Mouse (Mus musculus): ENCODE data around the gene Ddx5.
"Not testable (repeated sequence)": the region's sequence is repeated elsewhere in the genome, so short reads cannot be mapped to it uniquely, and the experiment has no call there.

Ddx5 gene

DNA sequence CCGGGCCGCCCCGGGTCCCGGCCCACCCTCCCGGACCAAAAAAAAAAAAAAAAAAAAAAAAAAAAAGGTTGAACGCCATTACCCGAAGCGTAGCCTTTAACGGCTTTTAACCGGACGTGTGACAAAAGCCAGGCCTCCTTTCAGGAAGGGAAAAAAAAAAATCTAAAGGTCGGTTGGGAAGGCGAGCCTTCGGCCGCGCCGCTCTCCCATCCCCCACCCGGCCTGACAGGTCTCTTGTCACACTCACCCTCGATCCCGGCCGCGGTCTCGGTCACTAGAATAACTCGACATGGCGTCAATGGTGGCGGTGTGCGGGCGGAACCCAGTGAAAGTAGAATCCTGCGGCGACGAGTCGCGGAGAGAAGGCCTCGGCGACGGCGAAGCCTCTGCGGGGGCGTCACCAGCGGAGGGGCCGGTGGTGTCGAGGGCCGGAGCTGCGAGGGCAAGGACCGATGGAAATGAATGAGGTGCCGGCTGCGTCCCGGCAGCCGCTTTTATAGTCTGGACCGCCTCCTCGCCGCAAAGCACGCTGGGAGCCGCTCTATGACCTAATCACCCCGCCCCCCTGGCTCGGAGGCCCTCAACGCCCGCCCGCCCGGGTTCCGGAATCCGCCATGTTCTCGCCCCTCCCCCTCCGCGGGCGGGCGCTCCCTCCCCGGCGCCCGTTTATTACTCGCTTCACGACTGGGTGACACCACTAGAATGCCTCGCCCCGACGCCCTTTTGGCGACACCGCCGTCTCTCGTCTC is 785 bp downstream of the Ddx5 start:
- peak; percentile 99 for DNase-seq (ENCODE audit: low read depth)

DNA sequence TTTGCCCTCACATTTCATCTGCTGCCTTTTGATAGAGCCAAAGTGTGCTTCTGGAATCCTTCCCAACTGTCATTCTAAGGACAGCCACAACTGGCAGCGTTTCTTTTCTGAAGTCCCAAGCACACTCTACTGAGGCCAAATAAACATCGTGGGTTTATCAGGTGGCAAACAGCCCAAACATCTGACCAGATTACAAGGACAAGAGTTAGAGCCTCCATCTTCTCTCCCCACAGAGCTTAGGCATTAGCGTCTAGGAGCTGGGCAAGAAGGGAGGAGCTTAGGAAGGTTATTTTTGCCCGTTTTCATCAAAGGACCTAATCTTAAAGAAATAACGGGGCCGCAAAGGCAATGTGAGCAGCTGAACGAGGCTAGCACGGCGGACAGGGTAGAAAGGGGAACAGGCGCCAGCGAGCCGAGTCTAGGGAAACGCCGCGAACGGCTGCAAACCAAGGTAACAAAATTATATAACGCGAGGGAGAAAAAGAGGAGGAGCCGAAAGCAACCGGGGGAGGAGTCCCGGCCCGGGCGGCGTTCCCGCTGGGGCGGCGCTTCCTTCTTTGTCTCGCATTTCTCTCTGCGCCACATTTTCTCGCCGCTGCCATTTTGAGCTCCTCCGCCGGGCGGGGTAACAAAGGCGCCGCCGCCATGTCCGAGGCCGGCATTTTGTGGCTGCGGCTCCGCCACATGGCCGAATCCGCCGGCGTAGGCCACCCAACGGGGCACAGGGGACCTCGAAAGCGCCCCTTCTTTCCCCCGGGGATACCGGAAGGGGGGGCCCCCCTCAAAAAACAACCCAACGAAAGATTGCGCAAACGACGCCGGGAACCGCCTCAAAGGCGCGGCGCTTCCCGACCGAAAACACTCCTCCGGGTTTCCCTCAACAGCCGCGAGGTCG is 1.6 kb downstream of the Ddx5 start:
- peak; percentile 97 for DNase-seq (ENCODE audit: low read depth)

DNA sequence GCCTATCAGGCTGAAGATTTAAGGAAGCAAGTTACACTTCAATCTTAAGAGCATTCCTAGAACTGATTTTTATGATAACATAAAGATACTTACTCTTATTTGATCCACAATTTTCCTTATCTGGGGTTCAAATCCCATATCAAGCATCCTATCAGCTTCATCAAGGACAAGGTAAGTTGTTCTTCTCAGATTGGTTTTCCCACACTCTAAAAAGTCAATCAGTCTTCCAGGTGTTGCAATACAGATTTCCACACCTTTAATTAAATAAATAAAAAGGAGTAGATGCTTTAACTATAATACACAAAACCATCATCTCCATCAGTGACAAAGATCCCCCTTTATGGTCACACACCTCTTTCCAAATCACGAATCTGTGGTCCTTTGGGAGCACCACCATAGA is 3.9 kb downstream of the Ddx5 start:
- DNase-seq (ENCODE audit: low read depth), result no peak

DNA sequence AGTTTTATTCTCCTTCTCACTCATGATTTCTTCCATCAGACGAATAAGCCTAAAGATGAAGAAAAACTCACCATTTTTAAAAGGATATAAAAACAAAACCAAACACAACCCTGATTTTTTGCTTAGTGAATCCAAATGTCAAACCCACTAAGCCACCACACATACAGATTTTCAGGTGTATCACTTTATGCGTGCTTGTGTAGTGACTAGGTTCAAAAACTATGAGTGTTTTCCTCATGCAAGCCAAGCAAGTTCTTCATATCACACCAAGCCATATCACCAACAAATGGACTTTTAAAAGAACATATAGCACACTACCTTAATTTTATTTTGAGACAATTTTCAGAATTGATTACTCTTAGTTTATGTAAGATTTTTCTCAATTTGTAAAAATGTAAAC is 4.5 kb downstream of the Ddx5 start:
- DNase-seq (ENCODE audit: low read depth), result no peak

DNA sequence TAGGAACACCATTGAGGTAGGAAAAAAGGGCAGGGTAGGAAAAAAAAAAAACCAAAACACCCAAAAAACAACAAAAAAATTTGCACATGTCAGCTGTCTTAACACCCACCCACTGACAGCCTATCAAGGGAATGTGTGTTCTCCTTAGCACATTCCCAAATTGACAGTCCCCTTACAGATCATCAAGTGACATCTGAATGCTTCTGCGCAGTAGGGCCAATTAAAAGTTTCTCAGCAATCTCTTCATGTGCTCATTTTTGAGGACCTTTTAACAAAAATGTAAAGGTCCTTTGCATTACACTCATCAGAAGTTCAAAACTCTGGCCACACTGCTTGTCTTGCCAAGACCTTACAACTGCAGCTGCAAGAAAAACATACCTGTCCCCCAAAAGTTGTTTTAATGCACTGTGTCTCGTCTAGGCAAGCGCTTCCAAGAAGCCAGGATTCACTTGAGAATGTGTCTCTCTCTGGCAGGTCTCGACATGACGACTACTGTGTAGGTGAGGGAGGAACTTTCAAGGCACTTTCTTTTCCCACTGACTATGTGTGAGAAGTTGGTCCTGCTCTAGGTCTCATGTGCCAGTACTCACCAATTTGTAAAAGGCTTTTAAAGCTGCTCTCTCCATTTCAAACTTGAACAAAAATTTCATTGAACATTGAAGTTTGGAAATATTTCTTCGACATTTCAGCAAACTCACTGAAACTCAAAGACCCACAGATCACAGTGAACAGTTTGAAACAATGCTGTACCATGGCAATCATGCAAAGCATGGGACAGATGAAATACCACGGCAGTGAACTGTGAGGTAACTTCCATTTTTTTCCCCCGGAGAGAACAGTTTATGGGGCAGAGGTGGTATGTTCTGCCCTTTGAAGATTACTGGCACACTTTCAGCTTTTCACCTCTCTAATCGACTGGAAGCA is 5.9 kb downstream of the Ddx5 start:
- no peak for DNase-seq (ENCODE audit: low read depth)

DNA sequence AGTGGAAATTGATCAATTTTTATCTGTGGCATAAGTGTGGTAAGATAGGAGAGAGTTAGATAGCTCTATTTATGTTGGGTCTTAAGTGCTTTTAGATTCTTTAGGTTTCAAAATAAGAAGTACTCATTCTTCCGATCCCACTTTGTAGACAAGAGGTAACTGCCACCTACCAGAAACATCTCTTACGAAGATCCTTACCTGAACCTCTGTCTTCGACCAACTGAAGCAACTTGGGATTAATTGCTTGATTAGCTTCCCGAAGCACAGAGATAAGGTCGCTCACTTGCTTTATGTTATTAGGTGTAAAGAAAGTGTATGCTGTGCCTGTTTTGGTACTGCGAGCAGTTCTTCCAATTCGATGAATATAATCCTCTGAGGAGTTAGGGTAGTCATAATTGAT is 6.7 kb downstream of the Ddx5 start:
- not testable (repeated sequence) for DNase-seq (ENCODE audit: low read depth)

DNA sequence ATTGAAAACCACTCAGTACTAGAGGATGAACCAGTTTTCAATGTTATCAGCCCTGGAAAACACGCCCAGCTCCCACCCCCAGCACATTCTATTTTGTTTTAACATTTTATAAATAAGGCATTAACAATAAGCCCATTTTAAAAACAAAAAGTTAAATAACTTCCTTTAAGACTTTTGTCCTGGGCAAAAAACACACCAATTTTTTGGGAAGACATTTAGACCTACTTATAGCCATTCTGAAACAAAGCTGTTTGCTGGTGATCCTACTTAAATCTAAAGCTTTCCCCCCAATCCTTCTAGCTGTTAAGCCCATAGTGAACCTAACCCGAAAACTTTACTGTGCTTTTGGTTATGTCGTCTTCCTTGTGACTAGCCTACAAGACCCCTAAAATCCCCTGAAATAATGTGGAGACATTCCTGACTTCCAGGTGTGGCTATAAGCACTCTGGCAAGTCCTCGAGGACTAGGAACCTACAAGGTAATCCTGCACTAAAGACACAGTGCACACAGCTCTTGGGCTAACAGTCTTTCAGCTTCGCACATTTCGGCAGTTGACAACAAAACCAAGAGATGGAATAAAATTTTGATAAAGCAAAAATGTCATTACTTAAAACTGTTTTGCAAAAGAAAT is 8.3 kb downstream of the Ddx5 start:
- no peak for DNase-seq (ENCODE audit: low read depth)

DNA sequence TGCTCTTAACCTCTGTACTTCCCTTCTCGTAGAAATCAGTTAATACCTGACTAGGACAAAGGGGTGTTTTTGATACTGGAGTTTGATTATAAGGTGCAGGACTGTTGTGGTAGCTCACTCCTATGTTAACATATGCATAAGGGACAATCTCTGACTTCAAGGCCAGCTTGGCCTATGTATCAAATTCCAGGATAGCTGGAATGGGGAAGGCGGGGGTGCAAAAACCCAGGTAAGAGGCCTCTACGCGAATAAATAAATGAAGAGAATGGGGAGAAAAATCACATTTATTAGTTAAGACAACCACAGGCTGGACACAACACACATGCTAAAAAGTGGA is 8.9 kb downstream of the Ddx5 start:
- no peak for DNase-seq (ENCODE audit: low read depth)

DNA sequence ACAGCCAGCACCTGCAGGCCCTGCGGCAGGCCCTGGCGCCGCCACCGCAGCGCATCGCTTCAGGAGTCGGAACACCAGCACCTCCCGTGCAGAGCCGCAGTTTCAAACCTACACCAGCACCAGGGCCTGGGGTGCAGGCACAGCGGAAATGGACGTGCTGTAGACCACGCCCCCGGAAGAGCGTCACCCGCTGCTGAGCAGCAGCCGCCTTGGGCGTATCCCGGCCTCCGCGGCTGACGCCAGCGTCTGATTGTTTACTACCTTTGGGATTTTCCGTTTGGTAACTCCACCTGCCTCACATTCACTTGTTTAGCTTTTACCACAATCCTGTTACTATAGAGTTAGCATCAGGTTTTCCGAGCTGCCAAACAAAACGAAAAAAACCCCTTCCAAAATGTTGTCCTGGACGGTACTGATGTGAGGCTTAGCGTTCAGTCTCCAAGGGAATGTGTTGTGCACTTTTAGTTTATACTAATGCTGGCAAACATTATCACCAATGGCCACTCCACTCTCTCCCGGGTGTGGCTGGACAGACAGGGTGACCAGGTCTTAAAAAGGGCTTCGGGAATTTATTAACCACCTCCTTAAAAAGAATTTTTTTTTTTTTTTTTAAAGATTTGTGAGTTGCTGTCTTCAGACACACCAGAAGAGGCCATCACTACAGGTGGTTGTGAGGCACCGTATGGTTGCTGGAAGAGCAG is 9.4 kb downstream of the Ddx5 start, which contains the start of gene Polg2:
Polg2 (minus strand) TSS at position 150 of the 701 bp plus-strand sequence.
- peak; percentile 97 for DNase-seq (ENCODE audit: low read depth)

DNA sequence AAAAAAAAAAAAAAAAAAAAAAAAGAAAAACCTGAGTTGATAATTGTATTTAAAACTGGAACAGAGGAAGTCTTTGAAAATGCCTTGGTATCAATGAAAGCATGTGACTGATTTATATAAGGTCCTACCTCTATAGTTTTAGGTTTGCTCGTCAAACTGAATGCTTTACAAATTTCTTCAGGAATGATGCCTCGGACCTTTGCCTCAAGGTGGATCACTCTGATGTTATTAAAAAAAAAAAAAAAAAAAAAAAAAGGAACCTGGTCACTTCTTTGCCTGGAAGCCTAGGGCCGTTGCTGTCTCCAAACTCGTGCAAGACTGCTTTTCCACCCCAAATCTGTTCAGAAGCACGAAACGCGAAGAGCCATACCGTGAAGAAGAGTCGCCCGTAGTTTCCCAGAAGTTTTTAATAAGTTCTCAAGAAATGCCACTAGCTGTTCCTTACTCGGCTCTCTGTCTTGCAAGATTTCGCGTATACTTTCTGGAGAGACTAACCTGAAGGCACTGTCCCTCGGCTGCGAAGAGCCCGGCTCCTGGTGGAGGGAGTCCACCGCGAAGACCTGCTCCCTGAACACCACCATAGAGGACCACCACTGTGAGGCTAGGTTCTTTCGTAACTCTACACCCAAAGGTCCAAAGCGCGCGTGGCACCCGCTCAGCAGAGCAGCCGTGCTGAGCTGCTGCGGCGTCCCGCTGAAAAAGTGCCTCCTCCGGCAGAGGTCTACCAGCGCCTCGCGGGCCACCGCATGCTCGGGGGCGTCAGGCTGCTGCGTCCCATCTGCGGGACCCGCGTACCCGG is 10.2 kb downstream of the Ddx5 start:
- DNase-seq (ENCODE audit: low read depth), result no peak

DNA sequence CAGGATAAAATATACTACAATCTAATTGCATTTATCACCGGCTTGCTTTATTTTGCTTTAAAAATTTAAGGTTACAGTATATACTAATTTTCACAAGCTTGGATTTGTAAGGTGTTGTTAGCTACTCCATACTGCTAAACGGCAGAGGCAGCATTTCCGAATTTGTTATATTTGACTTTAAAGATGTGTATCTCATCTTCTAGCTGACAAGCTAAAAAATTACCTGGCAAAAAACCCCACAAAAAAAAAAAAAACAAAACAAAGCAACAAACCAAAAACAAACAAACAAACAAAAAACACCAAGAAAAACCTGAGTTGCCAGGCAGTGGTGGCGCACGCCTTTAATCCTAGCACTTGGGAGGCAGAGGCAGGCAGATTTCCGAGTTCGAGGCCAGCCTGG is 10.9 kb downstream of the Ddx5 start:
- no peak for DNase-seq (ENCODE audit: low read depth)

DNA sequence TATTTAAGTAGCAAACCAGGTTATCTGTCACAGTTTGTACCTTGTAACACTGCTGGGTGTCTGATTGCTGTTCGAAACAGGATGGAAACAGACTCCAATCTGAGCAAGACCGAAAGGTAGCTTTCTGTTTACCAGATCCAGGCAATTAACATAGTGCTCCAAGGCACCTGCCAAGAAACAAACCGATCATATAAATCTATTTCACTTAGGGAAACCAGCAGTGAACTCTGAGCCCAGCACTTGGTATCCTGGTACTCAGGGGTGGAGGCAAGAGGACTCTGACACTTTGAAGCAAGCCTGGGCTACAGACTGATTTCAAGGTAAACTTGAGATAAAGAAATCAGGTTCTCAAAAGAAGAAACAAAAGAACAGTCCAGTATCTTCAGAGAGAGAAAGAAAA is 11.6 kb downstream of the Ddx5 start:
- DNase-seq (ENCODE audit: low read depth), result no peak

DNA sequence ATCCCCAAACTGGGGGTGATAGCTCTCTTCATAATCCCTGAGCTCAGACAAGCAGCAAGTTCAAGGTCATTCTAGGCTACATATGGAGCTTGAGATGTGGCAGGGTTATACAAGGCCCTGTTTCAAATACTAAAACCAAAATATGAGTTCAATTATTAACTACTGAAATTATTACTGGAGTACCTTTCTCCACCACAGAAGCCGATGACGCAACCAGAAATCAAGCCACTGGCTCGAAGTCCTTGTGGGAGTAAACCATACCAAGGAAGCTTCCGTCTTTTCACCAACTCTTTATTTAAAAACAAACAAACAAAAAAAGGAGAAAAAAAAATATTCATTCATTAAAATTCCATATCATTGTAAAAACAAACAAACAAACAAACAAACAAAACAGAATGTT is 12.0 kb downstream of the Ddx5 start:
- no peak for DNase-seq (ENCODE audit: low read depth)

DNA sequence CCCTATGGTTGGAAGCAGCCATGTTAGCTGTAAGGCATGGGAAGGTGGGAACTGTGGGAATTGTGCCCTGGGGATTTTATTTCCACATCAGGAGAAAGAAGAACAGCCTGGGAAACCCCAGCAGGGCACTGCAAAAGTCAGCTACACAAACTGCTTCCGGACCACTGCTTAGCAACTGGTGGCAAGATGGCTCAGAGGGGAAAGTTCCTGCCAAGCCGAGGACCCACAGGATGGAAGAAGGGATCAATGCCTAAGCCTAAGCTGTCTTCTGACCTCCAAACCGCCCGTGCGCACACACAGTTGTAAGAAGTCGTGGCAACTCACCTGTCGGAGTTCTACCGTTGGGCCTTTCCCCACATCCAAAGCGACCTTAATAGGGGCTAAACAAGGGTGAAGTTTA is 15.9 kb downstream of the Ddx5 start:
- DNase-seq (ENCODE audit: low read depth), result no peak

DNA sequence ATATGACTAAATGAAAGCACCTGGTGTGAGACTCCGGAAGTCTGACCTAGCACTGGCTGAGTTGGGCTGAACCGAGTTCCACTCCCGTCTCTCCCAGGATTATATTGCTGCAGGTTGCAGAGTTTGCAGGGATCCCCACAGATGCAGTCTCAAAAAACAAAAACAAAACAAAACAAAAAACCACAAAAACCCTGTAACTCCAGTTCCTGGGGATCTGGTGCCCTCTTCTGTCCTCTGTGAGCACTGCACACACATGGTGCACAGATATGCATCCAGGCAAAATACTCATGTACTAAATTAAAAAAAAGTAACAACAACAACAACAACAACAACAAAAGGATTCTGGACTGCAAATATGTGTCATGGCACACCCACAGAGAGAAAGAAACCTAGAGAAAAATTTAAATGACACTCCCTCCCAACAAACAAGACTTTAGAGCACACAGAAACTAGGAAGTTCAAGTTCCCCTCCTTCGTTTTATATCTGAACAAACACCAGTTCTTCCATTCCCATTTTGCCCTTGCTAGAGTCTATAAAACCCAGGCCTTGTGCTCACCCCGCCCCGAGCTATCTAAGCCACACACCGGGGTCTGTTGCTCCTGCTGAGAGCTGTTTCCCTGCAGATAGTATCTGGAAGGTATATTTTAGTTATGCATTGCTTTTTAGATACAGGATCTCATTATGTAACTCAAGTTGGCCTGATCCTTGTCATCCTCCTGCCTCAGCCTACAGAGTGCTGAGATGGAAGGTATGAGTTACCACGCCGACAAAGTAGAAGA is 18.6 kb downstream of the Ddx5 start:
- peak; percentile 47 for DNase-seq (ENCODE audit: low read depth)

DNA sequence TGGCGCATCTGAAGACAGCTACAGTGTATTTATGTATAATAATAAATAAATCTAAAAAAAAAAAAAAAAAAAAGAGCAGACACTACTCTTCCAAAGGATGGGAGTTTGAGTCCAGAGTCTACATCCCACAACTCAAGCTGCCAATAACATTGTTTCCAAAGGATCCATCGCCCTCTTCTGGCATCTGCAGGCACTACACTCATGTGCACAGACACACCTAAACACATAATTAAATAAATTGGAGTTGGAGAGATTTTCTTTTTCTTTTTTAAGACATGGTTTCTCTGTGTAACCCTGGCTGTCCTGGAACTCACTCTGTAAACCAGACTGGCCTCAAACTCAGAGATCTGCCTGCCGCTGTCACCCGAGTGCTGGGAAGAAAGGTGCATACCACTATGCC is 21.5 kb downstream of the Ddx5 start:
- DNase-seq (ENCODE audit: low read depth), result no peak

DNA sequence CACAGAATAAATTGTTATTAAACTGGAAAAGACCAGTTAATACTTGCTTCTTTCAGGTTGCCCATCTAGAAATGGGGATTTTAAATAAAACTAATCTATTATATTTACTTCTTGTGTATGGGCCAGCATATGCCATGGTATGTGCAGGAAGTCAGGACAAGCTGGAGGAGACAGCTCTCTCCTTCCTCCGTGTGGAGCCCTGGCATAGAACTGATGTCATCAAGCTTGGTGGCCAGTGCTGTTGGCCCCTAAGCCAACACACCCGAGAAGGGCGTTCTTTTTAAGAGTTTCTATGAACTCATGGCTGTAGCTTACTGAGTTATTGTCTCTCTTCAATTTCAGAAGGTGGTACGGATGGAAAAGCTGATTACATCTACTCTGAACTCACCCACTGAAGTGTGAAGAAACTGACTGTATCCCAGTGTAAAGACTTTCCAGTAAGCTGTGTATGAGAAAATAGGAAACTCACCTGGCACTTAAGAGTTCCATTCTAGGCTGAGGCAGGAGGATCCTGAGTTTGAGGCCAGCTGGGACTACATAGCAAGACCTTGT is 22.3 kb downstream of the Ddx5 start:
- no peak for DNase-seq (ENCODE audit: low read depth)

DNA sequence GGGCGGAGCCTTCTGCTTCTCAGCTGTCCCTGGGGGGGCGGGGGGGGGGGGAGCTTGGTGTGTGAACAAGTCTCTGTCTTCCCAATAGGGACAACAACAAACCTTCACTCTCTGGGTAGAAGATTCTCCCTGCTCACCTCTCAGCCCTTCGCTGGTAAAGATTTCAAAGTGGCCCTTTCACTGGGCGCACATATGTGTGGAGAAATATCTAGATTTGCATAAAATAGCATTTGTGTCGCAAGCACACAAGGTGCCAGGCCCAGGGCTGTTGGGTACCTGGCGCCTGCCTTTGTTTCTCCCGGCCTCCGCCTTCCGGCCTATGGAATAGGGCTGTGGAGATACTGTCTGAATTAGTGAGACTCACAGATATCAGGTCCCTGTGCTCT is 26.2 kb downstream of the Ddx5 start:
- no peak for DNase-seq (ENCODE audit: low read depth)

DNA sequence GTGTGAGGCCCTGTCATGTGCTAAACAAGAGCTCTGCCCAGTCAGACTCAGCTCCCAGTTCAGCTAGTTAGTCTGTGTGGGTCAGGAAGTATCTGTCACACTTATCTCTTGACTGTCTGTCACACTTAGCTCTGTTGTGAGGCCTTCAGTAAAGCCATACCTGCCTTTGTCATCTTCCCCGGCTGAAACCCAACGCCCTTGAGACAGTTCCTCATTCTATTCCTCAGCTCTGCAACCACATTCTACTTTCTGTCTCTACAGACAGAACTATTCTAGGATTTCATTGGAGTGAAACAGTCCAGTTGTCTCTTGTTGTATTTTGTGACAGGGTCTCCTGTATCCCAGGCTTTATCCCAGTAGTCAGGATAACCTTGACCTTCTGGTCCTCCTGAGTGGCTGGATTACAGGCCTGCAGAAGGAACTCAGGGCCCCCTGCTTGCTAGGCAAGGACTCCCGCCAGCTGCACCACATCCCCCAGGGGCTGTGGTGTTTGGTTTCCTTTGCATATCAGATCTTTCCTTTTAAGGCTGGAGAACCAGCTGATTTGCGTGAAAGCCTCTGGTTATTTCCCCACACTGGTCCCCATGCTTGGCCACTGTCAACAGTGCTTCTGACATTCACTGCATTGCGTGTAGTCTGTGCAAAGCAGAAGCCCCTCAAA is 26.7 kb downstream of the Ddx5 start:
- DNase-seq (ENCODE audit: low read depth), result peak; percentile 50
